In the genomic region with DNA sequence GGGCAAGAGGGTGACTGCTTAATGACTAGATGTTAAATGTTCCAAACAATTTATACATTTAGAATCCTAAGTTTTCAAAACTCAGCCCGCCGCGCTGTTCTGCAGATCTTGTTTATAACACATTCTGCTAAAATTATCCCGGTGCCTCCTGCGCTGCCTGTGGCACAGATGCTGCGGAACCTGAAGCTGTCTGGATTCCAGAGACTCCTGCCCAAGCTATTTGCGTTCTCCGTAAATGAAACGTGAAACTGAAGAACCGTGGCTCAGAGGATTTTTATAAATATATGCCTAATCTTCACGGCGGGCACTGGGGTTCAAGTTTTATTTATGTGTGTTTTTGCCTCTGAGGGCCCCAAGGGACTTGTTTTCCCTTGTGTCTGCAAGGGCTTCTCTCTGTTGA, we compare ENCODE assay signal across 16 mouse cellular contexts.
DNase-seq lines count a peak whose midpoint lies in the region; ATAC-seq lines count a peak whose summit lies in the region.
"Had no signal": no experiment of that assay in that cellular context is flagged by ENCODE, and none has a peak within 500 bp of the region (broad histone marks: within the 10 kb centered on the region; RNA-seq: fewer than 3 reads in every experiment).

No protein-coding gene starts in this region.

- no peak overlapping the region for H3K4me2 ChIP-seq in forebrain, embryonic 16.5 days (ENCODE audit: low read length)
- no peak overlapping the region for H3K4me2 ChIP-seq in forebrain, embryonic 11.5 days (ENCODE audit: low read depth, low read length, severe bottlenecking)
- H3K4me2 ChIP-seq in embryonic facial prominence, embryonic 14.5 days (ENCODE audit: low read depth, low read length): peak overlapping the region; percentile 10; the same call in 1 of the 2 replicates
- no peak overlapping the region for H3K4me2 ChIP-seq in hindbrain, embryonic 14.5 days (replicated peaks)
- H3K4me2 ChIP-seq: embryonic facial prominence, embryonic 13.5 days; heart, embryonic 12.5 days had no signal

- H3K27ac ChIP-seq in forebrain, embryonic 16.5 days (ENCODE audit: low read length): no peak overlapping the region
- H3K27ac ChIP-seq in forebrain, embryonic 11.5 days (ENCODE audit: low read depth, low read length): no peak overlapping the region
- no peak overlapping the region for H3K27ac ChIP-seq in embryonic facial prominence, embryonic 14.5 days (replicated peaks; ENCODE audit: low read depth, low read length)
- no peak overlapping the region for H3K27ac ChIP-seq in hindbrain, embryonic 14.5 days
- H3K27ac ChIP-seq: midbrain, embryonic 10.5 days had no signal

- H3K27me3 ChIP-seq in forebrain, embryonic 16.5 days (replicated peaks; ENCODE audit: control insufficient read depth, insufficient read depth, low read length): no peaks in the 10 kb centered on the region
- no peaks in the 10 kb centered on the region for H3K27me3 ChIP-seq in forebrain, embryonic 11.5 days (ENCODE audit: control insufficient read depth, insufficient read depth, low read length)
- no peaks in the 10 kb centered on the region; the same call in 1 of the 2 replicates for H3K27me3 ChIP-seq in embryonic facial prominence, embryonic 14.5 days (replicated peaks; ENCODE audit: control insufficient read depth, insufficient read depth, low read length)
- H3K27me3 ChIP-seq in hindbrain, embryonic 14.5 days (ENCODE audit: control insufficient read depth, insufficient read depth, low read length): no peaks in the 10 kb centered on the region
- H3K27me3 ChIP-seq: Patski had no signal

- no peak overlapping the region for H3K4me3 ChIP-seq in forebrain, embryonic 16.5 days (replicated peaks; ENCODE audit: low read length)
- no peak overlapping the region for H3K4me3 ChIP-seq in forebrain, embryonic 11.5 days (ENCODE audit: low read depth, low read length)
- no peak overlapping the region for H3K4me3 ChIP-seq in embryonic facial prominence, embryonic 14.5 days (ENCODE audit: low read depth, low read length)
- H3K4me3 ChIP-seq in hindbrain, embryonic 14.5 days (replicated peaks; ENCODE audit: low read length): no peak overlapping the region
- H3K4me3 ChIP-seq: embryonic facial prominence, embryonic 13.5 days; heart, embryonic 12.5 days; midbrain, embryonic 10.5 days had no signal

- no peak for DNase-seq in forebrain, embryonic 11.5 days (ENCODE audit: low spot score)
- peak; percentile 79 for DNase-seq in embryonic facial prominence, embryonic 14.5 days (ENCODE audit: low spot score)
- DNase-seq in layer of hippocampus, postnatal 14 days (ENCODE audit: low spot score in 2 of 2): peak; percentile 54 to 70
- DNase-seq in right cerebral cortex, adult 2 months (ENCODE audit: low spot score in 2 of 2): peak; percentile 84
- DNase-seq in hindbrain, embryonic 14.5 days (ENCODE audit: low spot score): no peak
- no peak for DNase-seq in heart, adult 9 months (ENCODE audit: low spot score in 2 of 2)
- DNase-seq in urinary bladder, adult 18-20 months (ENCODE audit: low spot score in 2 of 2): no peak
- DNase-seq: adrenal gland, postnatal 14 days; cerebellum, adult 8-10 months; kidney, postnatal 10 days; thymus, postnatal 4 days had no signal

- H3K9me3 ChIP-seq in forebrain, embryonic 16.5 days (ENCODE audit: control insufficient read depth, low read length): no peaks in the 10 kb centered on the region
- H3K9me3 ChIP-seq in forebrain, embryonic 11.5 days (ENCODE audit: control insufficient read depth, low read length): no peaks in the 10 kb centered on the region
- no peaks in the 10 kb centered on the region for H3K9me3 ChIP-seq in embryonic facial prominence, embryonic 14.5 days (ENCODE audit: control insufficient read depth, low read length)
- no peaks in the 10 kb centered on the region for H3K9me3 ChIP-seq in hindbrain, embryonic 14.5 days (ENCODE audit: control insufficient read depth, low read length)
- H3K9me3 ChIP-seq: embryonic facial prominence, embryonic 13.5 days; heart, embryonic 12.5 days; midbrain, embryonic 10.5 days had no signal

- H3K36me3 ChIP-seq in forebrain, embryonic 16.5 days (ENCODE audit: control insufficient read depth, insufficient read depth): no peaks in the 10 kb centered on the region
- no peaks in the 10 kb centered on the region for H3K36me3 ChIP-seq in forebrain, embryonic 11.5 days (ENCODE audit: control insufficient read depth, insufficient read depth, low read length)
- H3K36me3 ChIP-seq in embryonic facial prominence, embryonic 14.5 days (ENCODE audit: control insufficient read depth, insufficient read depth, low read length): no peaks in the 10 kb centered on the region
- H3K36me3 ChIP-seq in hindbrain, embryonic 14.5 days (replicated peaks; ENCODE audit: control insufficient read depth, insufficient read depth): no peaks in the 10 kb centered on the region
- H3K36me3 ChIP-seq: embryonic facial prominence, embryonic 13.5 days; heart, embryonic 12.5 days; midbrain, embryonic 10.5 days had no signal

- WGBS in forebrain, embryonic 16.5 days: 59% methylated on average over 12 of the region's 12 CpGs
- 84% methylated on average over 12 of the region's 12 CpGs for WGBS in forebrain, embryonic 11.5 days
- 30% methylated on average over 12 of the region's 12 CpGs for WGBS in embryonic facial prominence, embryonic 14.5 days
- WGBS in hindbrain, embryonic 14.5 days: 81% methylated on average over 12 of the region's 12 CpGs

- H3K4me1 ChIP-seq in forebrain, embryonic 16.5 days (replicated peaks; ENCODE audit: control insufficient read depth, insufficient read depth, low read length): peaks cover 13% of the 10 kb centered on the region; the same call in 1 of the 2 replicates
- no peaks in the 10 kb centered on the region for H3K4me1 ChIP-seq in forebrain, embryonic 11.5 days (replicated peaks; ENCODE audit: control insufficient read depth, insufficient read depth, low read length)
- peaks cover 8% of the 10 kb centered on the region for H3K4me1 ChIP-seq in embryonic facial prominence, embryonic 14.5 days (ENCODE audit: control insufficient read depth, insufficient read depth, low read length)
- no peaks in the 10 kb centered on the region for H3K4me1 ChIP-seq in hindbrain, embryonic 14.5 days (replicated peaks; ENCODE audit: control insufficient read depth, insufficient read depth, low read length)
- H3K4me1 ChIP-seq: heart, embryonic 12.5 days had no signal

- ATAC-seq in forebrain, embryonic 16.5 days: peak; percentile 48; the same call in 1 of the 2 replicates
- ATAC-seq in forebrain, embryonic 11.5 days (replicated peaks; ENCODE audit: low FRiP score): no peak
- ATAC-seq in embryonic facial prominence, embryonic 14.5 days (ENCODE audit: low read depth): peak; percentile 26; the same call in 1 of the 2 replicates
- no peak for ATAC-seq in hindbrain, embryonic 14.5 days (ENCODE audit: low FRiP score)
- ATAC-seq: Patski had no signal

- H3K9ac ChIP-seq in forebrain, embryonic 16.5 days (replicated peaks; ENCODE audit: low read depth, low read length): no peak overlapping the region
- no peak overlapping the region for H3K9ac ChIP-seq in forebrain, embryonic 11.5 days (ENCODE audit: low read length)
- H3K9ac ChIP-seq in embryonic facial prominence, embryonic 14.5 days (ENCODE audit: low read depth, low read length): 0 out of 2 replicates have a peak overlapping the region, but pooled peaks have one; percentile 14
- no peak overlapping the region for H3K9ac ChIP-seq in hindbrain, embryonic 14.5 days
- H3K9ac ChIP-seq: embryonic facial prominence, embryonic 13.5 days; heart, embryonic 12.5 days had no signal

Comparison
In these comparisons a context has a peak if more than half of its experiments do, and no peak if none do; other contexts are left out.
1. ATAC-seq: peak in forebrain, embryonic 16.5 days (single experiment) and embryonic facial prominence, embryonic 14.5 days (single experiment); none in forebrain, embryonic 11.5 days (single experiment) and hindbrain, embryonic 14.5 days (single experiment).
2. DNase-seq: peak in embryonic facial prominence, embryonic 14.5 days (single experiment), layer of hippocampus, postnatal 14 days (2 of 2) and right cerebral cortex, adult 2 months (2 of 2); none in forebrain, embryonic 11.5 days (single experiment), hindbrain, embryonic 14.5 days (single experiment), heart, adult 9 months (0 of 2) and urinary bladder, adult 18-20 months (0 of 2).